Mouse (Mus musculus) heart, postnatal 25 days (tissue): Measurements from ENCODE around the gene Robo3. TPM values are rescaled to one million over a fixed set of nuclear protein-coding genes. Genes with fewer than 3 reads are reported as not detected.

ENCODE experiments used
- DNase-seq: peaks from one replicate; pipeline ENCODE4 v3.0.0; 2022; ENCODE audit warnings: low spot score
- intact Hi-C: fragments of 180-260 bp; cut with DNase I; formaldehyde crosslinking; loops from one replicate; pipeline ENCODE4 v1.15.1; 2025
- total RNA-seq, 2 experiments: library from RNA; stranded (reverse); gene quantifications; 2 replicates each; pipeline ENCODE4 v1.2.3; 2021

Gene Robo3
- total RNA-seq, 2 experiments from 2014 or later: not detected

DNA sequence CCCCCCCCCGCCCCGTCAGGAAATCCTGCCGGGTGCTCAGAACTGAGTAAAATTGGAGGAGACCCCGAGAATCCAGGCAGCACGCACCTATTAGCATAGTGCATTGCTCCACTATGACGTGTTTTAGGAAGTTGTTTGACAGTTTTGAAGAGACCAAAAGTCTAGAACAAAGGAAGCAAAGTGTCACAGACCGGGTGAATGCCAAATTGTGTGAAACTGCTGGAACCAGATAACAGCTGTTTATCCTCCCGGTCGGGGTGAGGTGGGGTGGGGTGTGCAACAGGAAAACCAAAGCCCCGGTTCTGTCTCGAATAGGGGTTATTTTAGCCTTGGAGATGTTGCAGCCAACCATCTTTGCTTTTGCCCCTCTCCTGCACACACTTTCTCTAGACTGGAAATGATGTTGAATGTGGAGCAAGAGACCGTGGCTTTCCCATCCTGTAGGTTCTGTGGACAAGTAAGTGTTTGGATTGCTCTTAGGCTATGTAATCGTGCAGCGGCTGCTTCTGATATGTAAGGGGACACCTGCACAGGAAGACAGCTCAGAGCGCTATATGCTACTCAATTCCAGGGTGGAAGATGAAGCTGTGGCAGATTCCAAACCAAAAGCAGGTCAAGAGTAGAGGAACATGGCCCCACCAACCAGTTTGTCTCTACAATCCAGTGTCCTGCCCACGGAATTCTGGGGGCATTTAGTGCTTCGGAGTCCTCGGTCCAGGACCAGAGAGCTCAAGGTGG lies 946 bp upstream of the Robo3 start:
- intact Hi-C loops: loop anchor here (2.0 to 5.0 kb wide), 2 partner anchors 27 to 498 kb away; no protein-coding TSS in a partner anchor
- no peak for DNase-seq

DNA sequence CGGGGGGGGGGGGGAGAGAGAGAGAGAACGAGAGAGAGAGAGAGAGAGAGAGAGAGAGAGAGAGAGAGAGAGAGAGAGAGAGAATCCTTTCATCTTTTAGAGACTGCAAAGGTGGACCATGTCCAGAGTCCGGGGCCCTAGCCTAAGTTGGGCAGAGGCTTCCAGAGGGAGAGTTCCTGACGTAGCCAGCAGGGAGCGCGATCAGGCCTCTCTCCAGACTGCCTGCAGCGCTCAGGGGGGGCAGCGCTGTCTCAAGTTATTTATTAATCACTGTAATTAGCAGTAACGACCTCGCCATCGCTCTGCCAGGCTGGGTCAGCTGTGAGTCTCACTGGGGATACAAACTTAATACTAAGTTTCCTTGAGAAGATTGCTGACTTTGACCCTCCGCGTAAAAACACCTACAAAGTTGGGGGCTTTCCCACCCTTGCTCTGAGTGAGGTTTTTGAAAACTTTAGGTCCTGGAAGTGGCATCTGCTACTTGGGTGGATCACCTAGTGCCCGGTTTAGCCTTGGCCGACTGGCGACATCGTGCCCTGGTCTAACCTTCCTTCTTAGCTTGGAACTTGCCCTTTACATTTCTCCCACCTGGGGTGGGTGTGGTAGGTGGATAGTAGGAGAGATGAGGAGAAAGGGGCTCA lies 900 bp downstream of the Robo3 start:
- DNase-seq: no peak
- intact Hi-C loops: loop anchor here (2.0 to 5.0 kb wide), 2 partner anchors 29 to 500 kb away; no protein-coding TSS in a partner anchor

DNA sequence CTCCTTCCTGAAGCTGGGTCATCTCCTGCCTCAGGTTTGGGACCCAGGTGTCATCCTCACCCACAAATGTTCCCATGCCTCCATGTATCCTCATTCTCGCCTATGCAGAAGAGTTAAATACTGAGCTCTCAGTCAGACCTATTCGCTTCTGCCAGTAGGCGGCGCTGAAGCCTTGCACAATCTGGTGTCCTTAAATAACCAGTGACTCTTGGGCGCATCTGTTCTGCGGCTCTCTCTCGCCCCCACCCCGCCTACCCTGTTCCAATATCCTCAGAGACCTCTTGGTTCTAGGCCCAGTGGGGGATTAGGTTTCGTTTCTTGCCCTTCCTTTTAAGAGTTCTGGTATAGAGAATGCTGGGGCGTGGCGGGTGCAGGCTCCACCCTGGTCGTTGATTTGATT lies 2.5 kb downstream of the Robo3 start:
- peak; percentile 53 for DNase-seq
- intact Hi-C loops: loop anchor here (2.0 to 5.0 kb wide), 2 partner anchors 186 to 502 kb away; no protein-coding TSS in a partner anchor

DNA sequence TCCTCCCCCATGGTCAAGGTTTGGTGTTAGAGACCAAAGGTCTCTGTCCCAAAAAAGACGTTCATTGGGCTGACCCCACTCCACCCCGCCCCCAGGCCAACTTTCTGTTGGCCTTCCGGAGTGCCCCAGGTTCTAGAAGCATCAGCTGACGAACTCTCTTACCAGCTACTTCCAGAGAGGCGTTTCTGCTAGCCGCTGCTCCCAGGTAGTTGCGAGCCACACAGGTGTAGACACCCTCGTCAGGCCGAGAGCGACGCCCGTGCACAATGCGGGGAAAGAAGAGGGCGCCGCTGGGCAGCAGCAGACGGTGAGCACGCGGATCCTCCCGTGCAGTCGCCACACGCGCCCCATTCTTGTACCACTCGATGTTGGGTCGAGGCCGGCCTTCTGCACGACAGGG lies 3.7 kb downstream of the Robo3 start:
- intact Hi-C loops: no loop called here
- no peak for DNase-seq

DNA sequence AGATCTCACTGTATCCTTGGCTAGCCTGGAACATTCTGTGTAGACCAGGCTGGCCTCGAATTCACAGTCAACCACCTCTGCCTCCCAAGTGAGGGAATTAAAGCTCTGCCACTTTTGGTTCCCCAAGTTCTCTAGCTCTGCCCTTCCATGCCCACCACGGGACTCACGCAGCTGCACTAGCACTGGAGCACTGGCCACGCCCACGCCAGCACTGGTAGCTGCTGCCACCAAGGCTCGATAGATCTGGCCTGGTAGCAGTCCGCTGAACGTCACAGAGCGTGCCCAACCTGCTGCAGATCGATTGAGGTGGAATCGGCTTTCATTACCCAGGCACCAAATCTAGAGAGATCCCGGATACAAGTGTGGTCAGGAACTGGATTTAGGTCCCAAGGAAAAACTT lies 11.8 kb downstream of the Robo3 start:
- no peak for DNase-seq
- intact Hi-C loops: no loop called here

DNA sequence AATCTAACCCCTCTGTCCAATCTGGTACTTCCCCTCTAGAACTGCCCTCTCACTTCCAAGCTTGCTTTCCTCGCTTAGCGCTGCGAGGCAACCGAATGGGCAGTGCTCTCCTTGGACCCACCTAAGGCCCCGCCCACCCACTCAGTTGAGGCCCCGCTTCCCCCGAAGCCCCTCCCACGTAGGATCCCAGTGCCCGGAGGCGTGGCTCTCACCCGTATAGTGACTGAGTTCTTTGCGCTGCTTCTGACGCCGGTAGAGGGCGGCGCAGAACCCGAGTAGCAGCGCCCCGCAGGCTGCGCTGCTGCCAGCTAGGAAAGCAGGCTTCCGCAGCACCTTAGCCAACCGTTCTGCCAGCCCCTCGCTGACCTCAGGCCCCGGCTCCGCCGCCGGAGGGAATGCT lies 12.4 kb downstream of the Robo3 start:
- peak; percentile 66 for DNase-seq
- intact Hi-C loops: no loop called here

DNA sequence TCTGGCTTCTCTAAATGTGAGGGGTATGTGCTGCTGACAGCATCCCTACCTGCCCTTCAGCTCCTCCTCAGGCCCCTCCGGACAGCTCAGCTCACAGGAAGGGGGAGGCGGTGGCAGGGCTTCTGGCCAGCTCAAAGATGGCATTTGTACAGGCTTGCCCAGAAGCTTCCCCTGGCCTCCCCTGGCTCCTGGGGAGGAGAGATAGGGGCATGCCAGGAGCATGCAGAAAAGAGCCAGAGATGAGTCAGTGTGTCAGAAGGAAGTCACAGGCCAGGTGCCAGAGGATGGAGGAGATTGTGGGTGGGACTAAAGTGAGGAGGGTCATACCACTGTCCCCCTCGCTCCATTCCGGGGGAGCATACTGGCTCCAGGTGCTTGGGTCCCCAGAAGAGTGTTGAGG lies 14.3 kb downstream of the Robo3 start:
- intact Hi-C loops: loop anchor here (2.0 kb wide), 1 partner anchor 14 kb away; no protein-coding TSS in a partner anchor
- no peak for DNase-seq

DNA sequence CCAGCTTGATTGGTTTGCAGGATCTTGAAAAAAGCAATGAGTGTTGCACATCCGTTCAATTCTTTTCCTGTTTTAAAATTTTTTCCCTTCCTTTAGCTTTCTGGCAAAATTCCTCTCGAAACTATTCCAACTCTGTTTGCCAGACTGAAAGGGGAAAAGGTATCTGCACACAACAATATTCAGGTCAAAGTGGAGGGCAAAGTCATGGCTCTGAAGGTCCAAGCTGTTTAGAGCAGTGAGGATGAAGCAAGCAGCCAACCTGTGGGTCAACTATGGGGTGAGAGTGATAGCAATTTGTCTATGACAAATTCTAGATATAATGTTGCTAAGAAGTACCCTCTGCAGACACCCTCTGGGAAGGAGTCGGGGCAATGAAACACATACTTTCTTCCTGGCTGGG lies 18.4 kb downstream of the Robo3 start:
- intact Hi-C loops: no loop called here
- DNase-seq: no peak

DNA sequence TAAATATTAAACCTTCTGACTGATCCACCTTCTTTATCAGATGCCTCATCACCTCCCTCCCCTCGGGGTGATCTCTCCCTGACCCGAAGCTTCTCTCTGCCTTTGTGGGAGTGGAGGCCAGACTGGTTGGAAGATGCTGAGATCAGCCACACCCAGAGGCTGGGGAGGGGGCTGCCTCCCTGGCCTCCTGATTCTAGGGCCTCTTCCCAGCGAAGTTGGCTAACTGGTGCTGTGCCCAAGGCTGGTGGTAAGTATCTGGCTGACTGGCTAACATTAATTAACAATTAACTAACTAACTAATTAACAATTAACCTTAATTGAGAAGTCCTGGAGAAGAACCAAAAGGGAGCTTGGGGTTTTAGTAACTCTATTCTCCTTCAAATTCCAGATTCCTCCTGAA lies 20.1 kb downstream of the Robo3 start:
- DNase-seq: no peak
- intact Hi-C loops: no loop called here

DNA sequence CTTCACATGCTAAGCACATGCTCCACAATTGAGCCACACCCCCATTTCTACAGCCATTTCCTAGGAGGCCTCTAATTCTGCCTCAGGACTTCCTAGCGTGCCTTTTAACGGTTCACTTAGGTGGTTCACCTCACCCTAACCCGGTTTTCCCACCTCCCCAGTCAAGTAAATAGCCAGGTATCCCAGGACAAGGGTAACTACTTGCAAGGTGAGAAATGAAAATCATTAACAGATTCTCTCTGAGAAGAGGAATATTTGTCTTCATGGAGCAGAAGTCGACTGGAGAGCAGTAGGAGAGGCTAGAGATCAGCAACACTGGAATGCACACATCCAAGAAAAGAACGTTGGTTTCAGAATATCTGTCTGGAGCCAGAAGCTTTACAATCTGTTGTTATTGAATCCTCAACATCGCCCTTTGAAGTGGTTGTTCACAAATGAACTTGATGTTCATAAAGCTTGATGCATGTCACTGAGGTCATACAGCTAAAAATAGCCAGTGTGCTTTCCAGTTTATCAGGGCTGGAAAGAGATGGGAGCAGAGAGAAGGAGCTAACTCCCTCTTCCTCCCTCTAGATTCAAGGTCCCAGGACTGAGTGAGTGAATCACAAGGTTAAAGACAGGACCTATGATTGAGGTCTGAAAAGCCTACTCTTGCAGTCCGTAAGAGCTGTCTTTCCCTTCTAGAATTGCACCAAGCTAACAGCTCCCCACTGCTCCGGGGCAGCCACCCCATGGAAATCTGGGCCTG lies 23.2 kb downstream of the Robo3 start:
- DNase-seq: no peak

DNA sequence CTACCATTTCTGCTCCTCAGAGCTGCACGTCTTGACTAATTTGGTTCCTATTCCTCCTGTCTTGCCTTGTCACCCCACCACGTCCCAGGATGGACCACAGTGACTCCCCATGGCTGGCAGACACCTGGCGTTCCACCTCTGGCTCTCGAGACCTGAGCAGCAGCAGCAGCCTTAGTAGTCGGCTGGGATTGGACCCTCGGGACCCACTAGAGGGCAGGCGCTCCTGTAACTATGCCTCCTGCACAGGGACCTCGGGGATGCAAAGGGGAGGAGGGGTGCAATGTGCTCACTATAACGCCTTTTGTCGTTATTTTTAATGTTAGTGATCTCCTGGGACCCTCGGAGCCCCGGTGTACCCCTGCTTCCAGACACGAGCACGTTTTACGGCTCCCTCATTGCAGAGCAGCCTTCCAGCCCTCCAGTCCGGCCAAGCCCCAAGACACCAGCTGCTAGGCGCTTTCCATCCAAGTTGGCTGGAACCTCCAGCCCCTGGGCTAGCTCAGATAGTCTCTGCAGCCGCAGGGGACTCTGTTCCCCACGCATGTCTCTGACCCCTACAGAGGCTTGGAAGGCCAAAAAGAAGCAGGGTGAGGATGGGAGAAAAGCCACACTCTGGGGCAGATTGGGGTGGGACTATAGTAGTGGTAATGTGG lies 25.1 kb downstream of the Robo3 start:
- no peak for DNase-seq
- intact Hi-C loops: no loop called here

More for the DNA sequence above, 23.2 kb downstream of the Robo3 start:
- intact Hi-C loops: no loop called here

DNA sequence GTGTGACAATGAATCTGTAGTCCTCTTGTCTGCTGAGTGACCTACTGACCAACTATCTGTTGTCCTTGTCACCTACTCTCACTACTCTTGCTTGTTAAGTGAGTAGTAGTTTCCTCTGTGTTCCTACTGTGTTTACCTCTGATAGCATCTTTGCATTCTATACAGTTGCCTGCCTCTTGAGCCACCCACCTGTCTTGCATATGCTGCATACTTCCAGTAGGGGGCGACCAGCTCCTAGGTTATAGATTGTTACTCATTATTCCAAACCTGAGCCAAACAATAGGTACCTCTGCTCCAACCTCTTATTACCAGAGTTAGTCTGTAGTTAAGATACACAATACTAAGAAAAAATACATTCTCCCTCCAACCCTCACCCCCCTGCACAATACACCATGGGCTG lies 26.7 kb downstream of the Robo3 start:
- DNase-seq: no peak
- intact Hi-C loops: no loop called here

DNA sequence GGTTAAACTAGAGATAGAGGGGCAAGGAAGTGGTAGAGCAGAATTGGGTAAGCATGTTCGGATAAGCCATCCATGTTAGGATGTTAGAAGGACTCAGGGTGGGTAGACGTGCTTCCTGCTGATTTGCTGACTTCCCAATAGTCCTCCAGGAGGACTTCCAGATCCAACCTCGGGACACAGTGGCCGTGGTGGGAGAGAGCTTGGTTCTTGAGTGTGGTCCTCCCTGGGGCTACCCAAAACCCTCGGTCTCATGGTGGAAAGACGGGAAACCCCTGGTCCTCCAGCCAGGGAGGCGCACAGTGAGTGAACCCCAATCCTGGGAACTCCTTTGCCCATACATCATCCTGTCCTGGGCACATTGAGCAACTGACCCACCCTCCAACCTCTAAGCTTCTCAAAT lies 30.0 kb downstream of the Robo3 start:
- intact Hi-C loops: loop anchor here (5.0 kb wide), 1 partner anchor 36 kb away; the partner anchor contains the start of gene Hepacam
- no peak for DNase-seq

DNA sequence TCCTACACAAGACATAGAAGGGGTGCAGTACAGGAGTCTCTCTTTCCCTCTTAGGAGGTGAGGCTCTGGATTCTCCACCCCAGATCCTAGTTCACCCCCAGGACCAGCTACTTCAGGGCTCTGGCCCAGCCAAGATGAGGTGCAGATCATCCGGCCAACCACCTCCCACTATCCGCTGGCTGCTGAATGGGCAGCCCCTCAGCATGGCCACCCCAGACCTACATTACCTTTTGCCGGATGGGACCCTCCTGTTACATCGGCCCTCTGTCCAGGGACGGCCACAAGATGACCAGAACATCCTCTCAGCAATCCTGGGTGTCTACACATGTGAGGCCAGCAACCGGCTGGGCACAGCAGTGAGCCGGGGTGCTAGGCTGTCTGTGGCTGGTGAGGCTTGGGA lies 30.5 kb downstream of the Robo3 start:
- no peak for DNase-seq
- intact Hi-C loops: loop anchor here (5.0 kb wide), 1 partner anchor 35 kb away; the partner anchor contains the start of gene Hepacam

DNA sequence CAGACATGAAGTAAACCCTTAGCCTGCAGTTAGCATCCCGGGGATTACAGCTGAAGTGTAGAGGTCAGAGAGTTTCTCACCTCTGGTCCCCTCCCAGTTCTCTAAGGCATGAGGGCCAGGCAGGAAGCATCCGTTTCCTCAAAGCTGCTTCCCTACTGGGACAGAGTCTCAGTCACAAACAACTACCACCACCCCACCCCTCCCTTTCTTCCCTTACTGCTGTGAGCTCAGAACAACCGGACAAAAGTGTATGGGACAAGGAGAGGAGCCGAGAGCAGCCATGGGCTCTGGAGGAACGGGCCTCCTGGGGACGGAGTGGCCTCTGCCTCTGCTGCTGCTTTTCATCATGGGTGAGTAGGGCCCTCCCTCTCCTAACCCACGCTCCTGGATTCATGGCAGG lies 31.2 kb downstream of the Robo3 start, which contains the start of gene Robo4:
TSS of gene Robo4 (plus strand) at position 96 of the 400 bp plus-strand sequence.
- DNase-seq: peak; percentile 42
- intact Hi-C loops: loop anchor here (5.0 kb wide), 1 partner anchor 35 kb away; the partner anchor contains the start of gene Hepacam

DNA sequence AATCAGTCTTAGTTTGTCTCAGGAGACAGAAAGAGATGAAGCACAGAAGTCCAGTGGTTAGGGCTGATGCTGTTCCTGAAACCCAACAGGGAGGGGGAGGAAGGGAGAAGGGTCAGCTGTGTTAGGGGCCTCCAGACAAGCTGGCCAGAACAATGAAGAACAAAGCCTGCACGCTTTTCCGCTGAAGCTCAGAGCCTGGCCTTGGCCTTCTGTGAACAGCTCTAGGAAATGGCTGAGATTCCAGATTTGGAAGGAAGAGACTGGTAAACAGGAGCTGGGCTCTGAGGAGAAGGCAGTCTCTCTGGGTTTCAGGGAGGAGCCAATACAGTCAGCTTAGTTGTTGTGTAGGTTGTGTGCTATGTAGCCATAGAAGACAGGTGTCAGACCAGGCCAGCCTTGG lies 32.5 kb downstream of the Robo3 start:
- intact Hi-C loops: loop anchor here (5.0 kb wide), 1 partner anchor 33 kb away; the partner anchor contains the start of gene Hepacam
- peak; percentile 49 for DNase-seq

DNA sequence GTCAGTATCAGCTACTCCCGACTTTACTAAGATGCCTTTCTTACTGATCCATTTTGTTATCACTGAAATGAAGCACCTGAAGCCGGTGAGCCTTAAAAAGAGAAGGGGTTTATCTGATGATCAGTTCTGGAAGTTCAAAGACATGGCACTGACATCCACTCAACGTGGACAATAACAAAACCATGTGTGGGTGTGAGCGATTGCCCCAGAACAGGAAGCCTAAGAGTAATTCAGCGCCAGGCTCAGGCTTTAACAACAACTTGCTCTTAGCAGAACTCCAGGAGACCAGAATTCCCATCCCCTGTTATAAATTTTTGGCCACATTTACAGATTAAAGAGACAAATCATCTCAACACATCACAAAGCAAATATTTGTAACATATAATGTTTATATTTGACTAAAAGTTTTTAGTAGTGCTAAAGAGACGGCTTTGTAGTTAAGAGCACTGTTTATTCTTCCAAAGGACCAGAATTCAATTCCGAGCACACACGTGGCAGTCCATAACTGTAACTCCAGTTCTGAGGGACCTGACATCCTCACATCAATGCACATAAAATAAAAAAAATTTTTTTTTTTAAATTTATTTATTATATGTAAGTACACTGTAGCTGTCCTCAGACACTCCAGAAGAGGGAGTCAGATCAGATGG lies 39.4 kb downstream of the Robo3 start:
- DNase-seq: no peak
- intact Hi-C loops: no loop called here

DNA sequence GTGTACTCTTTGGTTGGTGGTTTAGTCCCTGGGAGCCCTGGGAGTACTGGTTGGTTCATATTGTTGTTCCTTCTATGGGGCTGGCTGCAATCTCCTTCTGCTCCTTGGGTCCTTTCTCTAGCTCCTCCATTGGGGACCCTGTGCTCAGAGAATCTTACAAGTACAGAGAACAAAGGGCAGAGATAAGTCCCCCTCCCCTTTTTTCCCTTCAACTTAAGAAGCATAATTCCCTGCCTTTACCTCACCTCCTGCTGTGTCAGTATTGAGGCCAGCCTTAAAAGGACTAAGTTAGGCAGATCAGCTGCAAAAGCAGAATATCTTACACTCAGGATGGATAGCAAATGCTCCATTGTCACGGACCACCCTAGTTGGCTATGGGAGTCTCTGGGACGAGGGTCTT lies 41.0 kb downstream of the Robo3 start:
- intact Hi-C loops: no loop called here
- DNase-seq: no peak

DNA sequence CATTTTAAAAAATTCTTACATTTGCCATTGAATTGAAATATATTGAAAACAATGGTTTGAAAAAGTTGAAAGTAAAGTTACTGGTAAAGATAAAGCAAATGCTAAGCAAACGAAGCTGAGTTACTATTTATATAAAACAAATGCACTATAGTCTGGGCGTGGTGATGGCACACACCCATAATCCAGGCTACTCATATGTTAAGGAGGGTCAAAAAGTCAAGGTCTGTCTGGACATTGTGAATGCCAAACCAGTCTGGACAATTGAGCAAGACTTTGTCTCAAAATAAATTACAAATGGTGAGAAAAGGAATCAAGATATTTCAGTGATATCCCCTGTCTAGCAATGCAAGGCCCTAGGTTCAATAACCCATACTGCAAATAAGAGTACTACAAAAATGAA lies 42.2 kb downstream of the Robo3 start:
- intact Hi-C loops: no loop called here
- no peak for DNase-seq
